8 mouse cellular contexts compared by ENCODE assay signal in the genomic region with DNA sequence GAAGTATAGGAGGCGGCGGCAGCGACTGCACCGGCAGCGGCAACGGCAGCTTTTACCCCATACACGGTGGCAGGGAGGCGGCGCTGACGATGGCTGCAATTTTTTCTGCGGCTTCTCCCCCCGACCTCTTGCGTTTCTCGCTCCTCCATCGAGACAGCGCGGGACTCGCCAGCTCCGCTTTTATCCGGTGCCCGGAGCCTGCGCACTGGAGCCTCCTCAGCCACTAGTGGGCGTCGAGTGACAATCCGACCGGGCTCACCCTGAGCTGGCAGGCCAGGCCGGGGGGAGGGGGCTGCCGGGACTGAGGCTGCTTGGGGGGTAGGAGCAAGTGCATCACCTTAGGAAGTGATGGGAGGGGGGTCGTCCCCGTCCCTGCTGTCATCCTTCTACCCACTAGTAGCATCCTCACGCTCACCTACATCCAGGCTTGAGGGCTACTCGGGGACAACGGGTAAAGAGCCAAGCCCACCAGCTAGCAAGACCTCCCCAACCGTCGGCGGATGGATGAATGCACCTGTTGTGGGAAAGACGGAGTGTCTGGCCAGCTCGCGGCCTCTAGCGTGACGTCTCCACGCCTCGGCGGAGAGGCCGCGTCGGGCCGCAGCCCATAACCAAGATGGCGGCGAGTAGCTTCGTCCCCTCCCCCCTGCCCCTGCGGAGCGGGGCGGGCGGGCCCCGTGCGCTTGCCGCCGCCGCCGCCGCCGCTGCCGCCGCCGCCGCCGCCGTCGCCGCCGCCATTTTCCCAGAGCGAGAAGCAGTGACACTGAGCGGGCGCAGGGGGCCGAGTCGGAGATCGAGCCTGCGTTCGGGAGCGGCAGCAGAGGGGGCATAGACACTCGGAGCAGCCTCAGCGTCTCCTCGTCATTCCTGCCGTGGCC. TPM values are rescaled to one million over a fixed set of nuclear protein-coding genes. Genes with fewer than 3 reads are reported as not detected.
DNase-seq lines count a peak whose midpoint lies in the region; ATAC-seq and TF ChIP-seq lines count a peak whose summit lies in the region.

A gene (plus strand): TSS at position 722 of the 878 bp plus-strand sequence.

- H3K27me3 ChIP-seq in G1E (ENCODE audit: insufficient read depth, low read length): no peaks in the 10 kb centered on the region
- H3K27me3 ChIP-seq in forebrain, embryonic 15.5 days: no peaks in the 10 kb centered on the region
- 0 out of 2 replicates have a peak, but pooled peaks cover 3% of the 10 kb centered on the region for H3K27me3 ChIP-seq in neural tube, embryonic 14.5 days (ENCODE audit: control insufficient read depth, insufficient read depth, low read length)
- no peaks in the 10 kb centered on the region for H3K27me3 ChIP-seq in testis, adult 2 months (ENCODE audit: control insufficient read depth, insufficient read depth, low read length)

- H3K9me3 ChIP-seq in G1E (replicated peaks): no peaks in the 10 kb centered on the region
- no peaks in the 10 kb centered on the region for H3K9me3 ChIP-seq in forebrain, embryonic 15.5 days
- no peaks in the 10 kb centered on the region for H3K9me3 ChIP-seq in neural tube, embryonic 14.5 days (ENCODE audit: control insufficient read depth, low read length)

- peak within 1 kb of the TSS; percentile 100 for H3K27ac ChIP-seq in forebrain, embryonic 15.5 days (replicated peaks)
- H3K27ac ChIP-seq in neural tube, embryonic 14.5 days (ENCODE audit: low read depth, low read length): peak within 1 kb of the TSS; percentile 100
- peak within 1 kb of the TSS; percentile 100 for H3K27ac ChIP-seq in testis, adult 2 months (ENCODE audit: control insufficient read depth, insufficient read depth, low read depth, low read length)

- no peak for TF ChIP-seq CTCF in G1E (IDR thresholded peaks at IDR 0.05; ENCODE audit: low read depth, low read length)
- no peak; the same call in 1 of the 2 replicates for TF ChIP-seq CTCF in testis, adult 2 months (IDR thresholded peaks at IDR 0.05; ENCODE audit: control insufficient read depth, insufficient read depth, insufficient replicate concordance, low read depth, low read length)

- intact Hi-C loops in heart, postnatal 14 days (cut with DNase I): no loop called here

- peaks cover under 1% of the 10 kb centered on the region for H3K36me3 ChIP-seq in G1E (replicated peaks)
- H3K36me3 ChIP-seq in forebrain, embryonic 15.5 days: no peaks in the 10 kb centered on the region
- H3K36me3 ChIP-seq in neural tube, embryonic 14.5 days (ENCODE audit: control insufficient read depth, insufficient read depth, low read length): no peaks in the 10 kb centered on the region
- H3K36me3 ChIP-seq in testis, adult 2 months (ENCODE audit: control insufficient read depth, insufficient read depth, low read length): no peaks in the 10 kb centered on the region; the same call in 1 of the 2 replicates

- no peak; the same call in 1 of the 2 replicates for ATAC-seq in G1E (ENCODE audit: extremely low read depth, insufficient number of reproducible peaks, low FRiP score, poor library complexity, severe bottlenecking)
- peak; percentile 84 for ATAC-seq in forebrain, embryonic 15.5 days (replicated peaks)
- ATAC-seq in neural tube, embryonic 14.5 days (ENCODE audit: low read depth): peak; percentile 83

- H3K9ac ChIP-seq in forebrain, embryonic 15.5 days (replicated peaks): peak within 1 kb of the TSS; percentile 99
- H3K9ac ChIP-seq in neural tube, embryonic 14.5 days (replicated peaks; ENCODE audit: low read depth, low read length): peak within 1 kb of the TSS; percentile 100

- peak within 1 kb of the TSS; percentile 94 for H3K4me3 ChIP-seq in G1E (ENCODE audit: low read depth, low read length)
- peak within 1 kb of the TSS; percentile 100 for H3K4me3 ChIP-seq in forebrain, embryonic 15.5 days
- peak within 1 kb of the TSS; percentile 99 for H3K4me3 ChIP-seq in neural tube, embryonic 14.5 days (ENCODE audit: low read depth, low read length)
- H3K4me3 ChIP-seq in testis, adult 2 months (ENCODE audit: control insufficient read depth, low read depth, low read length): peak within 1 kb of the TSS; percentile 100

- under 1% methylated on average over 68 of the region's 85 CpGs for WGBS in forebrain, embryonic 15.5 days
- WGBS in neural tube, embryonic 14.5 days: under 1% methylated on average over 64 of the region's 85 CpGs

- peak; percentile 25 for TF ChIP-seq POLR2A in testis, adult 2 months (IDR thresholded peaks at IDR 0.05; ENCODE audit: control insufficient read depth, low read depth, low read length)

- H3K4me1 ChIP-seq in G1E (ENCODE audit: insufficient read depth, low read depth, low read length): peaks cover 23% of the 10 kb centered on the region
- H3K4me1 ChIP-seq in forebrain, embryonic 15.5 days: peaks cover 39% of the 10 kb centered on the region
- peaks cover 23% of the 10 kb centered on the region for H3K4me1 ChIP-seq in neural tube, embryonic 14.5 days (ENCODE audit: control insufficient read depth, insufficient read depth, low read length)
- peaks cover 2% of the 10 kb centered on the region; the same call in 1 of the 2 replicates for H3K4me1 ChIP-seq in testis, adult 2 months (ENCODE audit: control insufficient read depth, insufficient read depth, low read length)

- peak; percentile 64 for DNase-seq in G1E (ENCODE audit: low spot score)
- peak; percentile 95 for DNase-seq in cerebellum, adult 11-12 months
- DNase-seq in heart, postnatal 14 days: peak; percentile 92 to 95
- DNase-seq in layer of hippocampus, adult 18-20 months (ENCODE audit: low spot score in 2 of 2): peak; percentile 90 to 97
- DNase-seq in lung, adult 18-20 months: peak; percentile 91 to 95

- peak within 1 kb of the TSS; percentile 82 for H3K4me2 ChIP-seq in forebrain, embryonic 15.5 days (replicated peaks)
- peak within 1 kb of the TSS; percentile 72 for H3K4me2 ChIP-seq in neural tube, embryonic 14.5 days (ENCODE audit: low read depth, low read length)

RNA-seq across cellular contexts. Expression of the gene that starts here (rescaled TPM):
- total RNA-seq in G1E (2014; fragmentation: Nextera tagmentation): 220 and 262 TPM in 2 replicates
- 35.8 and 40.7 TPM in 2 replicates for total RNA-seq in G1E (2017)
- polyA plus RNA-seq in G1E (2012): 7.6 and 8.0 TPM in 2 replicates
- 198 and 206 TPM in 2 replicates for polyA plus RNA-seq in forebrain, embryonic 15.5 days (2015; fragmentation: Nextera tagmentation; extraction: Ambion mirVana)
- 10 to 100 TPM; 54.3 to 56.7 TPM for total RNA-seq in heart, postnatal 14 days (2021)
- 10 to 100 TPM; 81.4 to 84.0 TPM for total RNA-seq in layer of hippocampus, adult 18-20 months (2021)
- 151 TPM in 2 replicates for polyA plus RNA-seq in neural tube, embryonic 14.5 days (2014; fragmentation: Nextera tagmentation; extraction: Ambion mirVana)
- polyA plus RNA-seq in testis, adult 2 months (2012; rRNA removed): 11.2 and 13.8 TPM in 2 replicates

Comparison
In these comparisons a context has a peak if more than half of its experiments do, and no peak if none do; other contexts are left out.
1. RNA of the gene that starts here (polyA plus RNA-seq): 198 to 206 TPM in forebrain, embryonic 15.5 days and 151 TPM in neural tube, embryonic 14.5 days; 11.2 to 13.8 TPM in testis, adult 2 months and 7.6 to 8.0 TPM in G1E; every median in the first group is over 10 times any median in the second.
2. Peak in every context shown above with its lines, with median percentiles within 50 percentile points of each other: DNase-seq, H3K4me3 ChIP-seq and H3K27ac ChIP-seq.